Mouse (Mus musculus) lung, adult 2 months (tissue): ENCODE data around the gene Copb1. TPM values are rescaled to one million over a fixed set of nuclear protein-coding genes. Genes with fewer than 3 reads are reported as not detected.
"Not testable (repeated sequence)": the region's sequence is repeated elsewhere in the genome, so short reads cannot be mapped to it uniquely, and the experiment has no call there.

ENCODE experiments used
- DNase-seq: peaks from one replicate; pipeline ENCODE4 v3.0.0; 2022
- H3K4me1 ChIP-seq: fragments of 200-500 bp; 2 replicates; pipeline ENCODE4 v1.6.1; 2011; ENCODE audit warnings: low read length; ENCODE audit not compliant: control insufficient read depth, insufficient read depth
- H3K4me3 ChIP-seq: fragments of 200-500 bp; replicated peaks from 2 replicates; pipeline ENCODE3; 2011; ENCODE audit warnings: low read depth, mild to moderate bottlenecking, control low read depth, low read length; ENCODE audit errors: extremely low read depth
- CTCF ChIP-seq: fragments of 200-500 bp; IDR thresholded peaks from 2 replicates; pipeline ENCODE4 v1.5.1; 2011; ENCODE audit warnings: mild to moderate bottlenecking, low read length, control low read depth; ENCODE audit not compliant: insufficient read depth
- POLR2A ChIP-seq: fragments of 200-500 bp; IDR thresholded peaks from 2 replicates; pipeline ENCODE4 v1.6.1; 2011; ENCODE audit warnings: low read depth, mild to moderate bottlenecking, control low read depth, low read length, borderline replicate concordance; ENCODE audit errors: extremely low read depth
- WGBS: fragments of 180-500 bp; shearing (Covaris S2); methylation state at CpG from one replicate; pipeline ENCODE4 v1.1.7; 2018; 5-methylcytosine and 5-hydroxymethylcytosine counted together
- polyA plus RNA-seq: library from polyadenylated mRNA; depleted of rRNA; stranded (reverse); fragments of >200 nt; gene quantifications from 2 replicates; pipeline ENCODE4 v1.2.3, GENCODE M21; 2012

Gene Copb1
- polyA plus RNA-seq, 1 experiment: 32.3 TPM

GRCm38 (mm10) chr7:114199428-114200110 is 54.9 kb downstream of the Copb1 start:
- TF ChIP-seq CTCF: no peak
- TF ChIP-seq POLR2A: no peak
- no peaks in the 10 kb centered on the region; the same call in 1 of the 2 replicates for H3K4me1 ChIP-seq
- WGBS: 68% methylated on average over 3 of the region's 3 CpGs
- no peak overlapping the region for H3K4me3 ChIP-seq
- no peak for DNase-seq

GRCm38 (mm10) chr7:114198252-114198651 is 56.3 kb downstream of the Copb1 start:
- TF ChIP-seq CTCF: no peak
- no peak for TF ChIP-seq POLR2A
- H3K4me3 ChIP-seq: no peak overlapping the region
- no peak for DNase-seq
- 43% methylated on average over 1 of the region's 1 CpGs for WGBS
- no peaks in the 10 kb centered on the region; the same call in 1 of the 2 replicates for H3K4me1 ChIP-seq

- 93% methylated on average over 2 of the region's 2 CpGs for WGBS
- not testable (repeated sequence) for H3K4me1 ChIP-seq, H3K4me3 ChIP-seq, DNase-seq
Observed at GRCm38 (mm10) chr7:114196588-114196987, 57.9 kb downstream of the Copb1 start.

- not testable (repeated sequence) for H3K4me1 ChIP-seq, H3K4me3 ChIP-seq, DNase-seq
- WGBS: 55% methylated on average over 2 of the region's 2 CpGs
Observed at GRCm38 (mm10) chr7:114194788-114195187, 59.7 kb downstream of the Copb1 start.

GRCm38 (mm10) chr7:114194224-114194623 is 60.3 kb downstream of the Copb1 start:
- TF ChIP-seq CTCF: no peak
- TF ChIP-seq POLR2A: no peak
- H3K4me3 ChIP-seq: no peak overlapping the region
- WGBS: 68% methylated on average over 4 of the region's 4 CpGs
- no peaks in the 10 kb centered on the region; the same call in 1 of the 2 replicates for H3K4me1 ChIP-seq
- no peak for DNase-seq

- TF ChIP-seq POLR2A: no peak
- TF ChIP-seq CTCF: no peak
- 86% methylated on average over 6 of the region's 6 CpGs for WGBS
- no peak for DNase-seq
- H3K4me1 ChIP-seq: no peaks in the 10 kb centered on the region; the same call in 1 of the 2 replicates
- H3K4me3 ChIP-seq: no peak overlapping the region
Observed at GRCm38 (mm10) chr7:114193284-114194067, 61.0 kb downstream of the Copb1 start.

GRCm38 (mm10) chr7:114192581-114192980 is 61.9 kb downstream of the Copb1 start:
- WGBS: 60% methylated on average over 3 of the region's 3 CpGs
- no peak overlapping the region for H3K4me3 ChIP-seq
- DNase-seq: no peak
- TF ChIP-seq POLR2A (no peak), CTCF (no peak)
- no peaks in the 10 kb centered on the region; the same call in 1 of the 2 replicates for H3K4me1 ChIP-seq

GRCm38 (mm10) chr7:114183416-114183815 is 71.1 kb downstream of the Copb1 start:
- TF ChIP-seq CTCF: no peak
- TF ChIP-seq POLR2A: no peak
- WGBS: 66% methylated on average over 6 of the region's 6 CpGs

GRCm38 (mm10) chr7:114182708-114183107 is 71.8 kb downstream of the Copb1 start:
- H3K4me1 ChIP-seq: peaks cover 14% of the 10 kb centered on the region
- no peak for DNase-seq
- no peak overlapping the region for H3K4me3 ChIP-seq
- WGBS: 85% methylated on average over 3 of the region's 3 CpGs
- no peak for TF ChIP-seq POLR2A

More at GRCm38 (mm10) chr7:114183416-114183815, 71.1 kb downstream of the Copb1 start:
- Histone ChIP-seq H3K4me3 (no peak overlapping the region), H3K4me1 (peaks cover 14% of the 10 kb centered on the region)
- DNase-seq: no peak

GRCm38 (mm10) chr7:114181391-114181790 is 73.1 kb downstream of the Copb1 start:
- WGBS: 17% methylated on average over 5 of the region's 5 CpGs
- DNase-seq: peak; percentile 63
- TF ChIP-seq POLR2A (no peak), CTCF (no peak)
- Histone ChIP-seq H3K4me1 (peaks cover 14% of the 10 kb centered on the region), H3K4me3 (no peak overlapping the region)
